Mouse (Mus musculus): ENCODE measurements around the gene Pias1. TPM values are rescaled to one million over a fixed set of nuclear protein-coding genes. Genes with fewer than 3 reads are reported as not detected.

The Pias1 gene
- polyA plus RNA-seq, 1 experiment: 26.7 TPM

DNA sequence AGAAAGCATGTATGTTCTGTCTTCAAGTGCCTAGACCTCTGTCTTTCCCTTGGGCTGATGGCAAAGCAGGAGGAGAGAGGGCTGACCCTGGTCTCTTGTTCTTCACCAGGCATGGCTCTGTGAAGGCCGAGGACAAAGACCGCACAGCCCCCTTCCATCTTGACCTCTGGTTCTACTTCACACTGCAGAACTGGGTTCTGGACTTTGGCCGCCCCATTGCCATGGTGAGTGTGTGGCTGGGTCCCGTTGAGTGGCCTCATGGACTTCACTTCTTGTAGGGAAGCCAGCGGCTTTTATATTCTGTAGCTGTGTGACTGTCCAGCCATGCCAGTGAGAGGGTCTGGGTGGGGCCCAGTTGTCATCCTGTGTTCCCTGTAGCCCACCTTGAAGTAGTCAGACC is 143.3 kb downstream of the Pias1 start:
- H3K27ac ChIP-seq (ENCODE audit: insufficient read depth, low read depth, low read length): peak overlapping the region; percentile 47; the same call in 1 of the 2 replicates
- no peak for TF ChIP-seq CTCF (conservative IDR thresholded peaks at IDR 0.05; ENCODE audit: insufficient read depth, insufficient read length, low read depth, low read length)
- no peak for TF ChIP-seq POLR2A (IDR thresholded peaks at IDR 0.05; ENCODE audit: low read depth, low read length)
- DNase-seq: peak; percentile 74
- H3K27me3 ChIP-seq (replicated peaks; ENCODE audit: control insufficient read depth, insufficient read depth, low read length): no peaks in the 10 kb centered on the region
- no peak overlapping the region for H3K4me3 ChIP-seq (ENCODE audit: insufficient read depth, low read depth, low read length)
- H3K36me3 ChIP-seq (ENCODE audit: control insufficient read depth, insufficient read depth, low read length): no peaks in the 10 kb centered on the region
- peaks cover 8% of the 10 kb centered on the region; the same call in 1 of the 2 replicates for H3K4me1 ChIP-seq (ENCODE audit: control insufficient read depth, insufficient read depth, low read length)
- 70% methylated on average over 5 of the region's 5 CpGs for whole genome bisulfite sequencing

DNA sequence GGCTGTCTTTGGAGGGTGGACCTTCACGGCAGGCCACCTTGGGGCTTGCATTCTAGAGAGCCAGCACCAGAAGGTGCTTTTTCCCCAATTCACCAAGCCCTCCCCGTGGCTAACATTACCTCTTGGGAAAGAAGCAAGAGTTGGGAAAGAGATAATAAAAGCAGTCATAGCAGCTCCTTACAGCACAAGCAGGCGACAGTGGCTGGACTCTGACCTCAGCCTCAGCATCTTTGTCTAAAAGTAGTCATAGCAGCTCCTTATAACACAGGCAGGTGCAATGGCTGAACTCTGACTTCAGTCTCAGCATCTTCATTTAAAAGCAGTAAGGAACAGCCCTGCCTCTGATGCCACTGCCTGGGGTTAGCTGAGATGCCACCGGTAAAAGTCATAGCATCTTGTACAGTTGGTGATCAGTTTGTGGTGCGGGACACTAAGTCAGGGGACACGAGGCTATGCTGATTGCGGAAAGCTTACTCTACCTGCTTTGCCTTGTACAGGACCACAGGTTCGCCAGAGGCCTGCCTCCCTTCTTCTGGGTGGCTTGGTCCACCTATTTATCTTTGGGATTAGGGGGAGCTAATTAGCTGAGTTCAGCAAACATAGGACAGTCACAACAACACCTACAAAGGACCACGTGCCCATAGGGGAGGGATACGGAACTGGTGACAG is 144.2 kb downstream of the Pias1 start:
- no peak for TF ChIP-seq CTCF (conservative IDR thresholded peaks at IDR 0.05; ENCODE audit: insufficient read depth, insufficient read length, low read depth, low read length)
- no peak for TF ChIP-seq POLR2A (IDR thresholded peaks at IDR 0.05; ENCODE audit: low read depth, low read length)
- Histone ChIP-seq H3K4me3 (ENCODE audit: insufficient read depth, low read depth, low read length) (no peak overlapping the region), H3K27me3 (replicated peaks; ENCODE audit: control insufficient read depth, insufficient read depth, low read length) (no peaks in the 10 kb centered on the region), H3K27ac (ENCODE audit: insufficient read depth, low read depth, low read length) (no peak overlapping the region), H3K4me1 (ENCODE audit: control insufficient read depth, insufficient read depth, low read length) (peaks cover 11% of the 10 kb centered on the region; the same call in 1 of the 2 replicates), H3K36me3 (ENCODE audit: control insufficient read depth, insufficient read depth, low read length) (no peaks in the 10 kb centered on the region)
- 89% methylated on average over 10 of the region's 10 CpGs for WGBS
- DNase-seq: no peak

DNA sequence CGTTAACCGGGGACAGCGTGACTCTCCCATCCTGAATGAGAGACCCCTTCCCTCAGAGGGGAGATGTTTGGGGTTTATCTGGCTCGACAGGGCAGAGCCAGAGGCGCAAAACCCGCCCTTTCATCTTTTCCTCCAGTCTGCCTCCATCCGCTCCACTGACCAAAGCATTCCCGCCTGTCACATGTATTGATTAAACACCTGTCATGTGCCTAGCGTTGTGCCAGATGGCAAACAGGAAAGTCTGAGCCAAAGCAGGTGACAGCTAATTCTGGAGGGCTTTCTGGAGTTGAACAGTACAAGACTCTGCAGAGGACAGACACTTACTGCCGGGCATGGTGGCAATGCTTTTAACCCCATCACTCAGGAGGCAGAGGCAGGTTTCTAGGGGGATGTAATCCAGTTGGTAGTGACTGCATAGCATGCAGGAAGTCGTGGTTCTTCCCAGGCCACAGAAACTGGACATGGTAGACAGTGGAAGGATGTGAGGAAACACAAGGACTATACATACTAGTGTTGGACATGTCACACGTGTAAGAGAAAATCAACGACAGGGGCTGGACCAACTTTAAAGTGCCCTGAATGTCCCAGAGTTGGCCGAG is 148.5 kb downstream of the Pias1 start:
- TF ChIP-seq POLR2A (IDR thresholded peaks at IDR 0.05; ENCODE audit: low read depth, low read length) (no peak), CTCF (conservative IDR thresholded peaks at IDR 0.05; ENCODE audit: insufficient read depth, insufficient read length, low read depth, low read length) (no peak)

DNA sequence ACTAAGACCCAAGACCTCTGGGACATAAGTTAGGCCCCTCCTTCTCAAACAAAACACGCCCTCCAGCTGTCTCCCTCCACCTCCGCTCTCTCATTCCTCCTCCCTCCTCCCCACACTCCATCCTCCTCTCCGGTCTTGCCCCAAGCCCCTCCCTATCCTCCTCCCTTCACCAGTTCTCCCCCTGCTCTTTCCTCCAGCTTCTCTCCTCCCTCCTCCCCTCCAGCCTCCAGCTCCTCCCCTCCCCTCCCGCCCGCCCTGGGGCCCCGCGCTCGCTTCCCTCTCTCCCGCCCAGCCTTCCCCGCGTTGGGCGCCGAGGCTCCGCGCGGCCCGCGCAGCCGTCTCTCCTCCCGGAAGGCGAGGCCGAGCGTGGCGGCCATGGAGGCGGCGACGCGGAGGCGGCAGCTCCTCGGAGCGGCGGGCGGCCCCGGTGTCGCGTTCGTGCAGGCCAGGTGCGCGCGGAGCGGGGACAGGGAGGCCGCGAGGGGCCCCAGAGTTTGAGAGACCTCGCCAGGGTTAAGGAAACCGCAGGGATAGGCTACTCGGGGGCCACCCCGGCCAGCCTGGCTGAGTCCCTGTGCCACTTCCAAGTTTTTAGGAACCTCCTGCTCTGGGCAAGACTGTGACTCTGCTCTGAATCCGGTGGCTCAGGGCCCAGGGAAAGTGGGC is 149.1 kb downstream of the Pias1 start, which contains the start of gene Cln6:
Cln6 (plus strand) TSS at position 280 of the 666 bp plus-strand sequence.
- H3K27ac ChIP-seq (ENCODE audit: insufficient read depth, low read depth, low read length): peak within 1 kb of the TSS; percentile 41
- DNase-seq: peak; percentile 90

More for the DNA sequence above, 148.5 kb downstream of the Pias1 start:
- Histone ChIP-seq H3K4me1 (ENCODE audit: control insufficient read depth, insufficient read depth, low read length) (peaks cover 6% of the 10 kb centered on the region; the same call in 1 of the 2 replicates), H3K27me3 (replicated peaks; ENCODE audit: control insufficient read depth, insufficient read depth, low read length) (no peaks in the 10 kb centered on the region), H3K4me3 (ENCODE audit: insufficient read depth, low read depth, low read length) (peak overlapping the region; percentile 60), H3K27ac (ENCODE audit: insufficient read depth, low read depth, low read length) (peak overlapping the region; percentile 41; the same call in 1 of the 2 replicates), H3K36me3 (ENCODE audit: control insufficient read depth, insufficient read depth, low read length) (no peaks in the 10 kb centered on the region)
- DNase-seq: peak; percentile 63
- WGBS: 11% methylated on average over 14 of the region's 14 CpGs

DNA sequence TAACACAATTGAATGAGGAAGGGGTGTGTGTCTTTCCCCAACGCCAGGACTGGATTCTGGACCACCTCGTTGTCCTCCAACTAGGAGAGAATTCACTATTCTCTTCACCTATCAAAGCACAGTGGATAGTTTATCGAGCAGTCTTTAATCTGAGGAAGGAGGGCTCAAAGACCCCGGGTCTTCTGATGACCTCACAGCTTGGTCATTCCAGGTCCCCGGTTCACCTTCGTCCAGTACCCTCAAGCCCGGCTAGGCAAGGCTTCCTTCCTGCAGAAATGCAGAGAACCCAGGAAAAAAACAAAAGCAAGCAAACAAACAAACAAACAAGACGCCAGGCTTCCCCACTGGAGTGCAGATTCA is 149.6 kb downstream of the Pias1 start:
- Histone ChIP-seq H3K27ac (ENCODE audit: insufficient read depth, low read depth, low read length) (0 out of 2 replicates have a peak overlapping the region, but pooled peaks have one; percentile 5), H3K4me1 (ENCODE audit: control insufficient read depth, insufficient read depth, low read length) (peaks cover 4% of the 10 kb centered on the region; the same call in 1 of the 2 replicates), H3K27me3 (replicated peaks; ENCODE audit: control insufficient read depth, insufficient read depth, low read length) (no peaks in the 10 kb centered on the region), H3K36me3 (ENCODE audit: control insufficient read depth, insufficient read depth, low read length) (no peaks in the 10 kb centered on the region), H3K4me3 (ENCODE audit: insufficient read depth, low read depth, low read length) (peak overlapping the region; percentile 60; the same call in 1 of the 2 replicates)
- TF ChIP-seq CTCF (conservative IDR thresholded peaks at IDR 0.05; ENCODE audit: insufficient read depth, insufficient read length, low read depth, low read length): no peak
- TF ChIP-seq POLR2A (IDR thresholded peaks at IDR 0.05; ENCODE audit: low read depth, low read length): no peak
- DNase-seq: no peak
- WGBS: 13% methylated on average over 8 of the region's 8 CpGs

More for the DNA sequence above, 149.1 kb downstream of the Pias1 start, which contains the start of gene Cln6:
- H3K4me3 ChIP-seq (ENCODE audit: insufficient read depth, low read depth, low read length): peak within 1 kb of the TSS; percentile 60
- H3K27me3 ChIP-seq (replicated peaks; ENCODE audit: control insufficient read depth, insufficient read depth, low read length): no peaks in the 10 kb centered on the region
- TF ChIP-seq POLR2A (IDR thresholded peaks at IDR 0.05; ENCODE audit: low read depth, low read length) (no peak), CTCF (conservative IDR thresholded peaks at IDR 0.05; ENCODE audit: insufficient read depth, insufficient read length, low read depth, low read length) (no peak)
- peaks cover 4% of the 10 kb centered on the region; the same call in 1 of the 2 replicates for H3K4me1 ChIP-seq (ENCODE audit: control insufficient read depth, insufficient read depth, low read length)
- no peaks in the 10 kb centered on the region for H3K36me3 ChIP-seq (ENCODE audit: control insufficient read depth, insufficient read depth, low read length)
- WGBS: under 1% methylated on average over 48 of the region's 48 CpGs

DNA sequence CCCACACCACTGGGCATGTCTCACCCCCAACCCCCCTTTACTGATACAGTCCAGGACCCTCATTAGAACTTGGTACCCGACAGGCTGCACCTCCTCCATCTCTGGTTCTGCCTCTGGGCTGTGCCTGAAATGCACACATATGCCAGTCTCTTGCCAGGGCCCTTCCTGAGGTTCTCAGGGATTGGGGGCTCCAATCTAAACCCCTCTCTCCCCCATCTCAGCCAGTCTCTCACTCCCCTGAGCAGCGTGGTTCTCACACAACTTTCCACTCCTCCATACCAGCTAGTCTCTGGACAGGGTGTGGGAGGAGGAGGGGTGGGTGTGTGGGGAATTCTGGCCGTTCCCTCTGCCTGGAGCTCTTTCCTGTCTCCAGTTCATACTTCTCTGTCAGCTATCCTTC is 150.1 kb downstream of the Pias1 start:
- peaks cover 4% of the 10 kb centered on the region; the same call in 1 of the 2 replicates for H3K4me1 ChIP-seq (ENCODE audit: control insufficient read depth, insufficient read depth, low read length)
- WGBS: 49% methylated on average over 3 of the region's 3 CpGs
- no peaks in the 10 kb centered on the region for H3K27me3 ChIP-seq (replicated peaks; ENCODE audit: control insufficient read depth, insufficient read depth, low read length)
- H3K27ac ChIP-seq (ENCODE audit: insufficient read depth, low read depth, low read length): no peak overlapping the region
- H3K36me3 ChIP-seq (ENCODE audit: control insufficient read depth, insufficient read depth, low read length): no peaks in the 10 kb centered on the region
- no peak overlapping the region for H3K4me3 ChIP-seq (ENCODE audit: insufficient read depth, low read depth, low read length)
- no peak for TF ChIP-seq CTCF (conservative IDR thresholded peaks at IDR 0.05; ENCODE audit: insufficient read depth, insufficient read length, low read depth, low read length)
- TF ChIP-seq POLR2A (IDR thresholded peaks at IDR 0.05; ENCODE audit: low read depth, low read length): no peak
- DNase-seq: no peak
